Mouse (Mus musculus) midbrain, embryonic 11.5 days (tissue): ENCODE data around the gene Tubb3. TPM values are rescaled to one million over a fixed set of nuclear protein-coding genes. Genes with fewer than 3 reads are reported as not detected.

ENCODE experiments used
- ATAC-seq: fragments of 200-750 bp; cut with Nextera tagmentation; 2 replicates; pipeline ENCODE4 v1.8.0; 2017; ENCODE audit warnings: moderate TSS enrichment, moderate library complexity; ENCODE audit not compliant: low FRiP score
- DNase-seq: peaks from one replicate; pipeline ENCODE4 v3.0.0; 2015; ENCODE audit warnings: low spot score; ENCODE audit errors: missing footprints
- H3K27ac ChIP-seq: fragments of 300-500 bp; sonication (generic); 2 replicates; pipeline ENCODE4 v1.5.1; 2014; ENCODE audit warnings: low read depth, low read length
- H3K27me3 ChIP-seq: fragments of 300-500 bp; sonication (generic); 2 replicates; pipeline ENCODE4 v1.6.1; 2014; ENCODE audit warnings: mild to moderate bottlenecking, low read length, moderate library complexity, mixed read lengths; ENCODE audit not compliant: control insufficient read depth, insufficient read depth
- H3K36me3 ChIP-seq: fragments of 300-500 bp; sonication (generic); 2 replicates; pipeline ENCODE4 v1.6.1; 2014; ENCODE audit warnings: mild to moderate bottlenecking, low read length, moderate library complexity, mixed read lengths; ENCODE audit not compliant: control insufficient read depth, insufficient read depth
- H3K4me1 ChIP-seq: fragments of 300-500 bp; sonication (generic); 2 replicates; pipeline ENCODE4 v1.6.1; 2014; ENCODE audit warnings: low read length; ENCODE audit not compliant: control insufficient read depth, insufficient read depth
- H3K4me2 ChIP-seq: fragments of 300-500 bp; sonication (generic); 2 replicates; pipeline ENCODE4 v1.6.1; 2014; ENCODE audit warnings: mild to moderate bottlenecking, moderate library complexity
- H3K4me3 ChIP-seq: fragments of 300-500 bp; sonication (generic); 2 replicates; pipeline ENCODE4 v1.5.1; 2014; ENCODE audit warnings: low read depth, low read length
- H3K9ac ChIP-seq: fragments of 300-500 bp; sonication (generic); 2 replicates; pipeline ENCODE4 v1.6.1; 2014; ENCODE audit warnings: low read length
- H3K9me3 ChIP-seq: fragments of 300-500 bp; sonication (generic); 2 replicates; pipeline ENCODE4 v1.6.1; 2016; ENCODE audit warnings: low read length; ENCODE audit not compliant: control insufficient read depth
- WGBS: fragments of 180-500 bp; shearing (Covaris S2); extraction: QIAGEN DNeasy Blood & Tissue Kit; methylation state at CpG from one replicate; pipeline ENCODE4 v1.1.7; 2014; 5-methylcytosine and 5-hydroxymethylcytosine counted together
- polyA plus RNA-seq: library from polyadenylated mRNA; unstranded; fragments of >200 nt; fragmentation: Nextera tagmentation; extraction: Ambion mirVana; gene quantifications from 2 replicates; pipeline ENCODE4 v1.2.1, GENCODE M21; 2014

Tubb3 gene
- polyA plus RNA-seq, 1 experiment from 2014 or later, result 840 TPM

- H3K27me3 ChIP-seq, result no peaks in the 10 kb centered on the region
- H3K4me2 ChIP-seq, result no peak overlapping the region
- no peak for ATAC-seq
- H3K4me3 ChIP-seq, result no peak overlapping the region
- DNase-seq, result no peak
- no peaks in the 10 kb centered on the region for H3K4me1 ChIP-seq
- H3K27ac ChIP-seq, result no peak overlapping the region
- no peak overlapping the region for H3K9ac ChIP-seq
- no peaks in the 10 kb centered on the region for H3K9me3 ChIP-seq
- 88% methylated on average over 7 of the region's 7 CpGs for WGBS
- H3K36me3 ChIP-seq, result peaks cover 17% of the 10 kb centered on the region
Observed at GRCm38 (mm10) chr8:123453291-123453690, 42.1 kb downstream of the Tubb3 start.

GRCm38 (mm10) chr8:123453951-123454350 lies 42.7 kb downstream of the Tubb3 start:
- Histone ChIP-seq H3K36me3 (peaks cover 17% of the 10 kb centered on the region), H3K4me3 (no peak overlapping the region), H3K27ac (no peak overlapping the region), H3K27me3 (no peaks in the 10 kb centered on the region), H3K4me2 (no peak overlapping the region), H3K4me1 (no peaks in the 10 kb centered on the region), H3K9me3 (no peaks in the 10 kb centered on the region), H3K9ac (no peak overlapping the region)
- ATAC-seq (no peak), DNase-seq (no peak)
- 81% methylated on average over 5 of the region's 5 CpGs for WGBS

GRCm38 (mm10) chr8:123454559-123454958 lies 43.3 kb downstream of the Tubb3 start:
- H3K27ac ChIP-seq, result no peak overlapping the region
- no peak for DNase-seq
- H3K4me1 ChIP-seq, result no peaks in the 10 kb centered on the region
- H3K9ac ChIP-seq, result no peak overlapping the region
- H3K4me2 ChIP-seq, result no peak overlapping the region
- H3K9me3 ChIP-seq, result no peaks in the 10 kb centered on the region
- no peak overlapping the region for H3K4me3 ChIP-seq
- WGBS, result 96% methylated on average over 6 of the region's 6 CpGs
- H3K27me3 ChIP-seq, result no peaks in the 10 kb centered on the region
- H3K36me3 ChIP-seq, result peaks cover 19% of the 10 kb centered on the region
- ATAC-seq, result no peak

- Histone ChIP-seq H3K27ac (no peak overlapping the region), H3K4me1 (no peaks in the 10 kb centered on the region), H3K4me3 (no peak overlapping the region), H3K9ac (no peak overlapping the region), H3K27me3 (no peaks in the 10 kb centered on the region), H3K9me3 (no peaks in the 10 kb centered on the region), H3K36me3 (peaks cover 7% of the 10 kb centered on the region; the same call in 1 of the 2 replicates), H3K4me2 (no peak overlapping the region)
- ATAC-seq (no peak), DNase-seq (no peak)
- WGBS, result 88% methylated on average over 4 of the region's 4 CpGs
Observed at GRCm38 (mm10) chr8:123463651-123464050, 52.4 kb downstream of the Tubb3 start.

GRCm38 (mm10) chr8:123467476-123467875 lies 56.3 kb downstream of the Tubb3 start:
- Histone ChIP-seq H3K9me3 (no peaks in the 10 kb centered on the region), H3K27me3 (no peaks in the 10 kb centered on the region), H3K9ac (no peak overlapping the region), H3K4me1 (no peaks in the 10 kb centered on the region), H3K27ac (no peak overlapping the region), H3K36me3 (no peaks in the 10 kb centered on the region), H3K4me2 (no peak overlapping the region), H3K4me3 (no peak overlapping the region)
- no peak for DNase-seq
- ATAC-seq, result no peak
- 80% methylated on average over 3 of the region's 3 CpGs for WGBS

Other genes with a start within 250 kb of the Tubb3 start
- gene Dpep1, start 225.2 kb upstream of the Tubb3 start, polyA plus RNA-seq, result 1.7 and 2.2 TPM in 2 replicates
- 92.7 and 104 TPM in 2 replicates for gene Chmp1a, start 198.7 kb upstream of the Tubb3 start, polyA plus RNA-seq
- 5.9 and 6.0 TPM in 2 replicates for gene Spata33, start 198.6 kb upstream of the Tubb3 start, polyA plus RNA-seq
- gene Cdk10, start 186.6 kb upstream of the Tubb3 start, polyA plus RNA-seq, result 30.9 and 34.3 TPM in 2 replicates
- 1.2 and 1.7 TPM in 2 replicates for gene Spata2l, start 175.2 kb upstream of the Tubb3 start, polyA plus RNA-seq
- 15.2 and 19.0 TPM in 2 replicates for gene Zfp276, start 157.2 kb upstream of the Tubb3 start, polyA plus RNA-seq
- 23.7 and 23.8 TPM in 2 replicates for gene Vps9d1, start 157.1 kb upstream of the Tubb3 start, polyA plus RNA-seq
- 31.5 and 33.1 TPM in 2 replicates for gene Fanca, start 92.8 kb upstream of the Tubb3 start, polyA plus RNA-seq
- 9.2 and 13.2 TPM in 2 replicates for gene Spire2, start 78.7 kb upstream of the Tubb3 start, polyA plus RNA-seq
- 171 and 181 TPM in 2 replicates for gene Tcf25, start 37.7 kb upstream of the Tubb3 start, polyA plus RNA-seq
- 0.06 and 0.12 TPM in 2 replicates for gene Mc1r, start 4.3 kb upstream of the Tubb3 start, polyA plus RNA-seq
- 35.3 and 35.5 TPM in 2 replicates for gene Def8, start 12.1 kb downstream of the Tubb3 start, polyA plus RNA-seq
- gene Afg3l1, start 66.5 kb downstream of the Tubb3 start, polyA plus RNA-seq, result 38.4 and 39.9 TPM in 2 replicates
- gene Dbndd1, start 104.0 kb downstream of the Tubb3 start, polyA plus RNA-seq, result 34.4 and 37.2 TPM in 2 replicates
- 38.5 and 43.1 TPM in 2 replicates for gene Gas8, start 107.4 kb downstream of the Tubb3 start, polyA plus RNA-seq
- gene Rhou, start 242.5 kb downstream of the Tubb3 start, polyA plus RNA-seq, result 7.7 and 8.3 TPM in 2 replicates